10 mouse cellular contexts compared by ENCODE assay signal in the genomic region with DNA sequence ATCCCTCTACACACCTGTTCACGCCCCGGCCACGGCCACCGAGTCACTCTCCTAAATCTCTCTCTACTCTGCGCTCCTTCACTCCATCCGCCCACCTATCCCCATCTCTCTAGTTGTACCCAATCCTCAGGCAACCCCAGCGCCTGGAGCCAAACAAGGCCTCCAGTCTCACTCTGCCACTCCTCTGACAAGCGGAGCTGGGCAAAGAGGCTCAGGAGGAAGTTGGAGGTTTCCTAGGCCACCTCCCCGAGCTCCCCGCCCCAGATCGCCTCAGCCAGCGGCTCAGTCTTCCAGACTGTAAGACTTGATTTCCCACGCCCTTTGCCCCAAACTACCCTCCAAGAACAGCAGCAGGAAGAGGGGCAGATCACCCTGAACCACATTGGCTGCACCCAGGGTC. TPM values are rescaled to one million over a fixed set of nuclear protein-coding genes. Genes with fewer than 3 reads are reported as not detected.
DNase-seq lines count a peak whose midpoint lies in the region; ATAC-seq and TF ChIP-seq lines count a peak whose summit lies in the region.
"Had no signal": no experiment of that assay in that cellular context is flagged by ENCODE, and none has a peak within 500 bp of the region (broad histone marks: within the 10 kb centered on the region; RNA-seq: fewer than 3 reads in every experiment).

No protein-coding gene starts in this region.

- H3K9me3 ChIP-seq in forebrain, embryonic 10.5 days: no peaks in the 10 kb centered on the region
- no peaks in the 10 kb centered on the region for H3K9me3 ChIP-seq in forebrain, embryonic 15.5 days
- H3K9me3 ChIP-seq in CH12.LX (replicated peaks; ENCODE audit: low read length): no peaks in the 10 kb centered on the region
- H3K9me3 ChIP-seq: limb, embryonic 12.5 days had no signal

- no peak for TF ChIP-seq CTCF in CH12.LX (conservative IDR thresholded peaks at IDR 0.05 in 1 of 2, IDR thresholded peaks at IDR 0.05 in 1 of 2; ENCODE audit: low read depth in 2 of 2, low read length in 2 of 2)

- in situ Hi-C loops in CH12.LX (cut with MboI; ENCODE audit: low pct_ligation_motif_present, low pct_unique_long_range_greater_than_20kb, low sequenced_read_pairs): loop anchor here (5.0 kb wide), 1 partner anchor 72 kb away; a partner anchor contains a TSS

- H3K79me2 ChIP-seq in CH12.LX (replicated peaks; ENCODE audit: control insufficient read depth, extremely low read depth, insufficient read depth, poor library complexity, severe bottlenecking): no peaks in the 10 kb centered on the region

- no peaks in the 10 kb centered on the region for H3K36me3 ChIP-seq in forebrain, embryonic 10.5 days (replicated peaks)
- H3K36me3 ChIP-seq in forebrain, embryonic 15.5 days: no peaks in the 10 kb centered on the region
- H3K36me3 ChIP-seq in CH12.LX (replicated peaks in 1 of 2; ENCODE audit: control insufficient read depth in 1 of 2, insufficient read depth in 1 of 2, low read length in 1 of 2): peaks cover 0 to 6% of the 10 kb centered on the region in 2 experiments
- H3K36me3 ChIP-seq: limb, embryonic 12.5 days had no signal

- H3K27me3 ChIP-seq in forebrain, embryonic 10.5 days (ENCODE audit: poor library complexity, severe bottlenecking): peaks cover 86% of the 10 kb centered on the region
- H3K27me3 ChIP-seq in forebrain, embryonic 15.5 days: peaks cover 30% of the 10 kb centered on the region
- no peaks in the 10 kb centered on the region for H3K27me3 ChIP-seq in CH12.LX (replicated peaks)

- dilution Hi-C loops in CH12.LX (cut with MboI; ENCODE audit: extremely low pct_ligation_motif_present, extremely low pct_unique_long_range_greater_than_20kb, low sequenced_read_pairs): no loop called here

- DNase-seq in forebrain, embryonic 10.5 days (ENCODE audit: extremely low spot score, low spot score): no peak
- DNase-seq in CH12.LX (ENCODE audit: extremely low read depth): no peak
- DNase-seq in right cerebral cortex, postnatal 4 days: no peak
- no peak for DNase-seq in cerebellum, adult 8-10 months
- no peak for DNase-seq in gastrocnemius, postnatal 36 days

- no peak overlapping the region for H3K4me2 ChIP-seq in forebrain, embryonic 15.5 days (replicated peaks)
- H3K4me2 ChIP-seq in CH12.LX (ENCODE audit: insufficient read depth, low read depth, poor library complexity, severe bottlenecking): no peak overlapping the region
- H3K4me2 ChIP-seq: limb, embryonic 12.5 days had no signal

- peaks cover 33% of the 10 kb centered on the region for H3K4me1 ChIP-seq in forebrain, embryonic 10.5 days
- H3K4me1 ChIP-seq in forebrain, embryonic 15.5 days: peaks cover 12% of the 10 kb centered on the region
- H3K4me1 ChIP-seq in CH12.LX (ENCODE audit: control insufficient read depth in 1 of 2, insufficient read depth in 2 of 2): peaks cover 52 to 82% of the 10 kb centered on the region in 2 experiments

- WGBS in forebrain, embryonic 10.5 days: 49% methylated on average over 13 of the region's 13 CpGs
- WGBS in forebrain, embryonic 15.5 days: 65% methylated on average over 13 of the region's 13 CpGs

- ATAC-seq in forebrain, embryonic 15.5 days (replicated peaks): no peak
- peak; percentile 28 for ATAC-seq in granulocyte monocyte progenitor cell, adult 5-6 weeks (replicated peaks; ENCODE audit: poor library complexity, severe bottlenecking)
- ATAC-seq in neutrophil, adult 5-6 weeks (ENCODE audit: extremely low read depth, insufficient number of reproducible peaks, low FRiP score, poor library complexity, severe bottlenecking): 0 out of 2 replicates have a peak, but pooled peaks have one; percentile 13
- ATAC-seq: hindbrain, embryonic 16.5 days had no signal

- no peak for TF ChIP-seq POLR2A in CH12.LX (IDR thresholded peaks at IDR 0.05; ENCODE audit: low read depth, low read length)

- no peak for TF ChIP-seq EP300 in CH12.LX (IDR thresholded peaks at IDR 0.05; ENCODE audit: low read length)

- H3K9ac ChIP-seq in forebrain, embryonic 15.5 days (replicated peaks): no peak overlapping the region
- no peak overlapping the region for H3K9ac ChIP-seq in CH12.LX (ENCODE audit: insufficient read depth, low read depth)
- H3K9ac ChIP-seq: limb, embryonic 12.5 days had no signal

- H3K4me3 ChIP-seq in forebrain, embryonic 10.5 days: no peak overlapping the region
- no peak overlapping the region for H3K4me3 ChIP-seq in forebrain, embryonic 15.5 days
- peak overlapping the region in 2 of 3 experiments; percentile 24 to 37 for H3K4me3 ChIP-seq in CH12.LX (replicated peaks in 1 of 3; ENCODE audit: low read depth in 2 of 3, low read length in 2 of 3, poor library complexity in 1 of 3)
- H3K4me3 ChIP-seq: limb, embryonic 12.5 days had no signal

- no peak for TF ChIP-seq RAD21 in CH12.LX (IDR thresholded peaks at IDR 0.05; ENCODE audit: low read depth, low read length)

- intact Hi-C loops in gastrocnemius, postnatal 36 days (cut with DNase I): no loop called here

- 0 out of 2 replicates have a peak overlapping the region, but pooled peaks have one; percentile 35 for H3K27ac ChIP-seq in forebrain, embryonic 10.5 days
- no peak overlapping the region for H3K27ac ChIP-seq in forebrain, embryonic 15.5 days (replicated peaks)
- peak overlapping the region; percentile 45; the same call in 1 of the 2 replicates for H3K27ac ChIP-seq in CH12.LX (ENCODE audit: insufficient read depth, low read depth)
- H3K27ac ChIP-seq: limb, embryonic 12.5 days had no signal

TF ChIP-seq in CH12.LX, 34 proteins besides CTCF, POLR2A, EP300 and RAD21:
- no peak for TF ChIP-seq GABPA (IDR thresholded peaks at IDR 0.05; ENCODE audit: insufficient replicate concordance, low read depth, low read length)
- TF ChIP-seq USF2 (conservative IDR thresholded peaks at IDR 0.05; ENCODE audit: low read depth, low read length): no peak
- TF ChIP-seq NRF1 (IDR thresholded peaks at IDR 0.05; ENCODE audit: low read depth, low read length): no peak
- no peak for TF ChIP-seq USF1 (IDR thresholded peaks at IDR 0.05; ENCODE audit: low read depth, low read length)
- TF ChIP-seq MAX (IDR thresholded peaks at IDR 0.05; ENCODE audit: low read length): no peak
- no peak for TF ChIP-seq JUN (IDR thresholded peaks at IDR 0.05; ENCODE audit: insufficient read depth, low read depth, low read length)
- TF ChIP-seq MAFK (IDR thresholded peaks at IDR 0.05; ENCODE audit: insufficient replicate concordance, low read length): no peak
- no peak for TF ChIP-seq NELFE (IDR thresholded peaks at IDR 0.05; ENCODE audit: low read depth, low read length)

RNA-seq across cellular contexts. Expression of a gene that starts 2.7 kb away (rescaled TPM):
- polyA plus RNA-seq in forebrain, embryonic 10.5 days (2016; fragmentation: Nextera tagmentation; extraction: Ambion mirVana): 0.06 and 0.07 TPM in 2 replicates
- polyA plus RNA-seq in forebrain, embryonic 15.5 days (2015; fragmentation: Nextera tagmentation; extraction: Ambion mirVana): not detected in 2 replicates
- total RNA-seq in CH12.LX (2012; rRNA removed) (31.1 and 44.7 TPM in 2 replicates), CH12.LX (2014; rRNA removed) (19.4 and 24.4 TPM in 2 replicates)
- 50.9 and 62.1 TPM in 2 replicates for polyA plus RNA-seq in CH12.LX (2012; ENCODE audit: insufficient read length, low read depth)
- 10.4 and 20.5 TPM in 2 replicates for total RNA-seq in granulocyte monocyte progenitor cell, adult 5-6 weeks (2014; fragmentation: Nextera tagmentation)
- 5.8 and 6.2 TPM in 2 replicates for total RNA-seq in granulocyte monocyte progenitor cell, adult 5-6 weeks (2017)
- total RNA-seq in neutrophil, adult 5-6 weeks (2017): 40.9 and 41.1 TPM in 2 replicates
- under 1 TPM; 0.10 to 0.26 TPM for total RNA-seq in gastrocnemius, postnatal 36 days (2021)
- polyA plus RNA-seq: limb, embryonic 12.5 days had no signal

RNA-seq across cellular contexts. Expression of a gene that starts 41.6 kb away (rescaled TPM):
- 189 and 199 TPM in 2 replicates for polyA plus RNA-seq in forebrain, embryonic 10.5 days (2016; fragmentation: Nextera tagmentation; extraction: Ambion mirVana)
- polyA plus RNA-seq in forebrain, embryonic 15.5 days (2015; fragmentation: Nextera tagmentation; extraction: Ambion mirVana): 81.3 and 82.0 TPM in 2 replicates
- total RNA-seq in CH12.LX (2012; rRNA removed) (78.0 and 90.6 TPM in 2 replicates), CH12.LX (2014; rRNA removed) (111 and 128 TPM in 2 replicates)
- polyA plus RNA-seq in CH12.LX (2012; ENCODE audit: insufficient read length, low read depth): 68.3 and 78.0 TPM in 2 replicates
- 65.6 and 66.5 TPM in 2 replicates for total RNA-seq in granulocyte monocyte progenitor cell, adult 5-6 weeks (2014; fragmentation: Nextera tagmentation)
- total RNA-seq in granulocyte monocyte progenitor cell, adult 5-6 weeks (2017): 61.9 and 64.3 TPM in 2 replicates
- total RNA-seq in neutrophil, adult 5-6 weeks (2017): 30.7 and 32.0 TPM in 2 replicates
- total RNA-seq in gastrocnemius, postnatal 36 days (2021): 1 to 10 TPM; 2.1 to 3.0 TPM

RNA-seq across cellular contexts. Expression of a gene that starts 58.8 kb away (rescaled TPM):
- 2.3 and 3.8 TPM in 2 replicates for polyA plus RNA-seq in forebrain, embryonic 10.5 days (2016; fragmentation: Nextera tagmentation; extraction: Ambion mirVana)
- 8.3 and 9.1 TPM in 2 replicates for polyA plus RNA-seq in forebrain, embryonic 15.5 days (2015; fragmentation: Nextera tagmentation; extraction: Ambion mirVana)
- total RNA-seq in CH12.LX (2012; rRNA removed) (3.8 and 7.6 TPM in 2 replicates), CH12.LX (2014; rRNA removed) (0.34 and 0.69 TPM in 2 replicates)
- polyA plus RNA-seq in CH12.LX (2012; ENCODE audit: insufficient read length, low read depth): 0.59 and 0.80 TPM in 2 replicates
- 0.95 and 1.0 TPM in 2 replicates for total RNA-seq in granulocyte monocyte progenitor cell, adult 5-6 weeks (2014; fragmentation: Nextera tagmentation)
- total RNA-seq in granulocyte monocyte progenitor cell, adult 5-6 weeks (2017): 0.22 and 1.4 TPM in 2 replicates
- 0.70 and 0.86 TPM in 2 replicates for total RNA-seq in neutrophil, adult 5-6 weeks (2017)
- 10 to 100 TPM; 18.0 to 19.6 TPM for total RNA-seq in gastrocnemius, postnatal 36 days (2021)

Comparison
In these comparisons a context has a peak if more than half of its experiments do, and no peak if none do; other contexts are left out.
1. H3K4me3 ChIP-seq: peak in CH12.LX (2 of 3); none in forebrain, embryonic 10.5 days (single experiment) and forebrain, embryonic 15.5 days (single experiment).
2. RNA of a gene that starts 2.7 kb away (total RNA-seq): 19.4 to 44.7 TPM in CH12.LX, 40.9 to 41.1 TPM in neutrophil, adult 5-6 weeks and 5.8 to 20.5 TPM in granulocyte monocyte progenitor cell, adult 5-6 weeks; 0.10 to 0.26 TPM in gastrocnemius, postnatal 36 days; every median in the first group is over 4 times any median in the second.